Mouse (Mus musculus) spleen, postnatal 10 days (tissue): ENCODE measurements around the gene Fmo5.
A peak's percentile ranks its signal among the peaks of the same experiment; 100 is the strongest.

Source experiments
- DNase-seq, 2 experiments: peaks; one replicate each; pipeline ENCODE4 v3.0.0; 2021 to 2022; ENCODE audit warnings: low spot score in 2 of 2

Fmo5 gene

GRCm38 (mm10) chr3:97628391-97629001 lies at the start of gene Fmo5:
Gene Fmo5, plus strand, starts transcription at chr3:97628804.
- peak; percentile 51 to 78 for DNase-seq

- DNase-seq: peak; percentile 39 to 78
These were observed 43.0 kb upstream of the Fmo5 start for GRCm38 (mm10) chr3:97585383-97586160.

- no peak for DNase-seq
These were observed 40.9 kb upstream of the Fmo5 start for GRCm38 (mm10) chr3:97587656-97588055.

- no peak for DNase-seq
These were observed 37.9 kb upstream of the Fmo5 start for GRCm38 (mm10) chr3:97590699-97591098.

- no peak for DNase-seq
These were observed 35.5 kb upstream of the Fmo5 start for GRCm38 (mm10) chr3:97593089-97593488.

- DNase-seq: no peak
These were observed 34.5 kb upstream of the Fmo5 start for GRCm38 (mm10) chr3:97594140-97594539.

- no peak for DNase-seq
These were observed 33.5 kb upstream of the Fmo5 start for GRCm38 (mm10) chr3:97595066-97595465.

GRCm38 (mm10) chr3:97596796-97597195 lies 31.8 kb upstream of the Fmo5 start:
- no peak for DNase-seq

GRCm38 (mm10) chr3:97600050-97600832 lies 28.4 kb upstream of the Fmo5 start:
- DNase-seq: no peak

- peak; percentile 43 to 80 for DNase-seq
These were observed 19.3 kb upstream of the Fmo5 start for GRCm38 (mm10) chr3:97609201-97609844.

- peak; percentile 93 to 96 for DNase-seq
These were observed 18.7 kb upstream of the Fmo5 start, which contains the start of gene Chd1l for GRCm38 (mm10) chr3:97609845-97610410. Gene Chd1l, minus strand, starts transcription at chr3:97610203.

- DNase-seq: no peak
These were observed 17.6 kb upstream of the Fmo5 start for GRCm38 (mm10) chr3:97611021-97611420.

GRCm38 (mm10) chr3:97615154-97615553 lies 13.4 kb upstream of the Fmo5 start:
- no peak for DNase-seq

GRCm38 (mm10) chr3:97615933-97616332 lies 12.7 kb upstream of the Fmo5 start:
- DNase-seq: no peak

GRCm38 (mm10) chr3:97617091-97617825 lies 11.3 kb upstream of the Fmo5 start:
- DNase-seq: no peak

GRCm38 (mm10) chr3:97617899-97618298 lies 10.7 kb upstream of the Fmo5 start:
- no peak for DNase-seq

GRCm38 (mm10) chr3:97620657-97621056 lies 7.9 kb upstream of the Fmo5 start:
- DNase-seq: no peak

- DNase-seq: no peak
These were observed 4.0 kb upstream of the Fmo5 start for GRCm38 (mm10) chr3:97624611-97625010.

- no peak for DNase-seq
These were observed 711 bp upstream of the Fmo5 start for GRCm38 (mm10) chr3:97627893-97628292.

- no peak for DNase-seq
These were observed 1.3 kb downstream of the Fmo5 start for GRCm38 (mm10) chr3:97629941-97630340.

- no peak for DNase-seq
These were observed 2.1 kb downstream of the Fmo5 start for GRCm38 (mm10) chr3:97630746-97631145.
